Mouse (Mus musculus) spleen, adult 12 weeks (tissue): Measurements from ENCODE around the gene Vmn1r194.
"Not testable (repeated sequence)": the region's sequence is repeated elsewhere in the genome, so short reads cannot be mapped to it uniquely, and the experiment has no call there.

Experiments
- DNase-seq: peaks from one replicate; pipeline ENCODE4 v3.0.0; 2022; ENCODE audit warnings: low spot score

The Vmn1r194 gene

DNA sequence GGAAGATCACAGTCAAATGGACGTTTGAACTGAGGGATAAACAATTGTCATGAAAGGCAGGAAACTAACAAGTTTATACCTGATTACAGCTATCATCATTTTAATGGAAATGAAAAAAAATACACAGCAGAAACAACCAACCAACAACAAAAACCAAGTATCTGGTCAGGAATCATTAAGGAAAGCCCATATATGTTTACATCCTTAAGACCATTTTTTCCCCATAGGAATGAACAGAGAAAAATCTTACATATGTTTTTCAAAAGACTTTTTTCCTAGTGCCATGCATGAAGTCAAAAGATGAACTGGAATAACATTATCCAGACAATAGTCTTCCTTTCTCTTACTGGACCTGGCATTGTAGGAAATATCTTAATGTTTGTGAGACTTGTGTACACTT lies at the start of gene Vmn1r194:
TSS of gene Vmn1r194 (plus strand) at position 301 of the 400 bp plus-strand sequence.
- no peak for DNase-seq

DNA sequence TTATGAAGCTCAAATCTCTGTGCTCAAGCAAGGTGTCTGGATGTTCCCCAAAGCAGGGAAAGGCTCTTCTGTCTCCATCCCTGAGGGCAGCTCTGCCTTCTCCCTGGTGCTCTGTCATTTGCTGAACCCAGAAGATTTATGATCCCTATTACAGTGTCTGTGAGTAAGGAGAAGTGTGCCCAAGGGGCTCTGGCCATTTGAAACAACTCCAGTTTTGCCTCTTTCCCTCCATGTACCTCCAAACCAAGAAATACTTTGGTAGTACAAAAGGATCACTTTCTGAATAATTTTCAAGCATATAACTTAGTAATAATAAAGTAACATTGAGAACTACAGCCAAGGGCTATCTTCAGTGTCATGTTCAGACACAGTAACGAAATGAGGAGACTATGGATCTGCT lies 21.0 kb upstream of the Vmn1r194 start, which contains the start of gene Vmn1r193:
TSS of gene Vmn1r193 (minus strand) at position 101 of the 400 bp plus-strand sequence.
- DNase-seq: not testable (repeated sequence)

- DNase-seq: not testable (repeated sequence)
Measured at GRCm38 (mm10) chr13:22270222-22270621, 26.2 kb downstream of the Vmn1r194 start, which contains the start of gene Vmn1r195. Gene Vmn1r195 (plus strand): TSS chr13:22270522.

DNA sequence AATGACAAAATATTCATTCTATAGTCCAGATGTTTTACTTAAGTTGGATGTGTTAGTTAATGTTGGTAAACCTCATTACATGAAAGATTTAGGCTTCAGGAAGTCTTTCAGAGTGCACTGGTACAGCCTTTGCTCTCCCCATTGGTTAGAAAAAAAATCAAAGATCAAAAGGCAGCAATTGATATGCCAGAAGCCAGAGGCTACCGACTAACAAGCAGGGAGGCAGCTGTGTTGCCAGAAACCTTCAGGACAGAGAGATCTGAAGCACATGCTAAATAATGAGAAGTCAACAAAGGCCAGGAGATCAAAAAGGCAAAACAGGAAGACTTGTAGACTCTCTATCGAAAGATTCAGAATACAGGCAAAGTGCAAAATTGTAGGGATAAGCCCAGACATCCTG lies 27.7 kb downstream of the Vmn1r194 start:
- DNase-seq: no peak

DNA sequence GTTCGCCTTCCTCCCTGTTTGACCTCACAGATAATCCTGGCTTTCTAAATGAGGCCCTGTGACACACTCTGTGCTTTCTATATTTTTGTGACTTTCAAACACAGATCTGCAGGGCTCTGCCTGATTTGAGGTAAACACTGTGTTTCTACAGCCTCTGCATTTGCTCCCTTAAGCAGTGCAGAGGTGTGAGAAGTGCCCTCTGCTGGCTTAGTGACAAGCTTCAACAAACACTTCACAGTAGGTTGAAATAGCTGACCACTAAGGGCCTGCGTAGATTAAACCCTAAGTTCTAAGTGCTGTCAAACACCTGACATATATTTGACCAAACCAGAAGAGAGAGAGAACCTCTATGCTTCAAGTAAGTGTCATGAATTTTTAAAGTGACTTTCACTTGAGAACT lies 40.6 kb downstream of the Vmn1r194 start:
- DNase-seq: no peak

- no peak for DNase-seq
Measured at GRCm38 (mm10) chr13:22289620-22290019, 45.6 kb downstream of the Vmn1r194 start, which contains the start of gene Vmn1r196. Gene Vmn1r196 (plus strand): TSS chr13:22289920.
